Mouse (Mus musculus): ENCODE measurements at regions not wholly inside any gene's neighbourhood (a gene's known extent, or its start where the extent isn't known, plus 50 kb on each side); places are given as distances from the start of the nearest gene placed in this dataset.

DNA sequence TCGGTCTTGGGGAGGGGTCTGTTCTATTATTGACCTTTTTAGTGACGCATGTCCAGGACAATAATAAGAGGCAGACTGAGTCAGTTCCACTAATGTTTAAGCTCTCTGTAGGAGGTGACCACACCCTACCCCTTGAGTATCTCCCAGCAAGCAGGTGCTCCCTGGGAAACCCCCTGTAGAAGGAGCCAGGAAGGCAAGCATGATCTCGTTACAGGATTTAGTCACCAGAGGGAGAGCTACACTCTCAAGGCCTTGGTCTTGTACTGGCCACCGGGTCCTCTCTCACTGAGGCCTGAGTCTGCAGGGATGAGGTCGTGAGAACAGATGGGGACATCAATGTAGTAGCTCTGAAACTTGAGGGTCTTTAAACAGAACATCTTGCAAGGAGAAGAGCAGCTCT lies 55.3 kb upstream of the Ccnd2 start:
- no peak for DNase-seq (ENCODE audit: low spot score in 2 of 2)

DNA sequence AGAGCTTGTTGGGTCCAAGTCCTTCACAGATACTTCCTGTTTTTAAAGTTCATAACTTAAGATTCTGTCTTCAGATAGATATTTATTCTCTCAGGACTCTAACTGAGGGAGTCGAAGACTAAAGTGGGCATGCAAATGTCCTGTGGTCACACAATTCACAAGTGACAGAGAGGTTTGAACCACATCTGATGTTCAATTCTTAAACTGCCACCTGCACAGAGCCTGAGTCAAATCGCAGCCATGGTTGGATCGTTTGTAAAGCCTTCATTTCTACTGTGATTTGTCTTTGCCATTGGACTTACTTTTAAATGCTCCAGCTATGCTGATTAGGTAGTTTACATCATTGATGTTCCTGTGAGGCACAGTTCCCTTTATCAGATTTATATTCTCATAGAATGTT lies 61.4 kb upstream of the Ccnd2 start:
- DNase-seq (ENCODE audit: low spot score in 2 of 2), result no peak

DNA sequence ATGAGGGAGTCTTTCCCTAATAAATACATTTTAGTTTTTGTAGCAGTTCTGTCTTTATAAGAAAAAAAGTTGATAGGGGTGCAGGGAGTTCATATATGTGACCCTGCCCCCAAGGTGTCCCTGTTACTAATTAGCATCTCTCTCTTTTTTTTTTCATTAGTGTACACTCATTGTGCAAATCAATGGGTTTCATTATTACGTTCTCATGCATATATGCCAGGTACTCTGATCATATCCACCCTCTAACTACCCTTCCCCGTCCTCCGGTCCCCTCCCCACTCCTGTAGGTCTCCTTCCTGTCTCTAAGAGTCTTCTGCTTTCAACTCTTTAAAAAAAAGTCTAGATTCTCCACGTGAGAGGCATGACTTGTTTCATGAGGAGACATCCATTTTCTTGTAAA lies 63.9 kb upstream of the Ccnd2 start:
- no peak for DNase-seq (ENCODE audit: low spot score in 2 of 2)

GRCm38 (mm10) chr6:127218634-127219445 lies 66.8 kb upstream of the Ccnd2 start:
- DNase-seq (ENCODE audit: low spot score in 2 of 2), result peak; percentile 25 to 43

- no peak for DNase-seq (ENCODE audit: low spot score in 2 of 2)
These were observed 67.4 kb upstream of the Ccnd2 start for GRCm38 (mm10) chr6:127219446-127219802.

DNA sequence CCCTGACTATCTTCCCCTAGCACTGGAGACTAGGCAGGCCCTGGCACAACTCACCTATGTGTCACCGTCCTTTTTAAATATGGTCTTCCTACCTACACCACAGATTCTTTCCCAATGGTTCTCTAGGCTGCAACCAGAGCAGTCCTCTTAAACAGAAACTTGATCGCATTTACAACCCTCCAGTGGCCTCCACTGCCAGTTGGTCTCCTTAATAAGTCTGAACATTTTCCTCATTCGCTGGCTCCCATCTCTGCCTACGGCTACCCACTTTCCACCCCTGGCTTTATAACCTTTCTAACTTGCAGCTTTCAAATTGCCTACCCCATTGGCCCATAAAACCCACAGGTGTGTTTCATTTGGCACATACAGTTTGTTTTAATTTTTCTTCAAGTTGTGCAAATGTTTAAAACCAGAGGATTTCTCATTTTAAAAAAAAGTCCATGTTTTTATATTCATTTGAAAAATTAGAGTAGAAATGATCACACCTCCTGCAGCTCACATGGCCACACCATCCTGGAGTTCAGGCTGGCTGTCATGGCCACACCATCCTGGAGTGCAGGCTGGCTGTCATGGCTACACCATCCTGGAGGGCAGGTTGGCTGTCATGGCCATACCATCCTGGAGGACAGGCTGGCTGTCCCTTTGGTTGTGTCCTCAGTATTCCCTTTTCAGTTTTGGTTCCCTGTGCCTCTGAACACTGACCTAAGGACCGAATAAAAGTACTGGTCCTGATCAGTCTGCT lies 74.4 kb upstream of the Ccnd2 start:
- DNase-seq (ENCODE audit: low spot score in 2 of 2), result no peak

DNA sequence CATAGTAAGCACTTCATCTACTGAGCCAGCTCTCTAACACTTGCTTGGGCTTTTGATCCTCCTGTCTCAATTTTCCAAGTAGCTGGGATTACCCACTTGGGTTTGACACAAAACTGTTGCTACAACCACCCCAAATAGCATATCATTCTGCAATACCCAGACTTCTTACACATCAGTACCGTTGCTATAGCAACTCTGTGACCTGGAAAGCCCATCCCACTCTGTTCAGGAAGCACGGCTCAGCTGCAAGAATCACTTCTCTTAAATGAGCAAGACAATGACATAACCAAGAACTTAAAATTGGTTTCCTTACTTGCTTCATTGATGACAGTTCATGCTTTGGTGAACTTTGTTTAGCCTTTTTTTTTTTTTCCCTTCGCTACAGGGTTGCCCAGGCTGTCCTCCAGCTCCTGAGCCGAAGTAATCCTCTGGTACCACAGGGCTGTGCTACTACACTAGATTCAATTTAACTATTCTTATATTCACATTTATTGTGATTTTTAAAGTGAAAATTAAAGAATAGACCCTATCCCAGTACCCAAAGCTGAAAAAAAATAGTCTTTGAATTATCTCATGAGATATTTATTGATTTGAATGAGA lies 84.6 kb upstream of the Ccnd2 start:
- DNase-seq (ENCODE audit: low spot score in 2 of 2), result peak; percentile 36 to 68

DNA sequence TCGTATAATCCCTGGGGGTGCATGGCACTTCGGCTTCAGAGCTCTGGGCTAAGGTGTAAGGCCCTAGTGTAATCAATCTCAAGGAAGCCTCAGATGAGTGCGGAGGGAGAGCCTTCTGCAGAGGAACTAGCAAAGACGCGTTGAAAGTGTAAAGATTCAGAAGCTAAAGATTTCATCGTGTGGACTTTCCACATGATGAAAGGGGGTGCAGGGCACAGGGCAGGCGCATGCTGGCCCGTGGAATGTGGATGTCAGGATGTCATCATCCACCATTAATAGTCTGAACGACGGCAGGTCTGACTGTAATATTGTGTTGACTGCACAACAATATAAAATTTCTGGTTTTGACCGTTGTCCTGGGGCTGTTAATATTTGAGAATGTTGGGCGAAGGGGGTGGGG lies 85.2 kb upstream of the Ccnd2 start:
- no peak for DNase-seq (ENCODE audit: low spot score in 2 of 2)

DNA sequence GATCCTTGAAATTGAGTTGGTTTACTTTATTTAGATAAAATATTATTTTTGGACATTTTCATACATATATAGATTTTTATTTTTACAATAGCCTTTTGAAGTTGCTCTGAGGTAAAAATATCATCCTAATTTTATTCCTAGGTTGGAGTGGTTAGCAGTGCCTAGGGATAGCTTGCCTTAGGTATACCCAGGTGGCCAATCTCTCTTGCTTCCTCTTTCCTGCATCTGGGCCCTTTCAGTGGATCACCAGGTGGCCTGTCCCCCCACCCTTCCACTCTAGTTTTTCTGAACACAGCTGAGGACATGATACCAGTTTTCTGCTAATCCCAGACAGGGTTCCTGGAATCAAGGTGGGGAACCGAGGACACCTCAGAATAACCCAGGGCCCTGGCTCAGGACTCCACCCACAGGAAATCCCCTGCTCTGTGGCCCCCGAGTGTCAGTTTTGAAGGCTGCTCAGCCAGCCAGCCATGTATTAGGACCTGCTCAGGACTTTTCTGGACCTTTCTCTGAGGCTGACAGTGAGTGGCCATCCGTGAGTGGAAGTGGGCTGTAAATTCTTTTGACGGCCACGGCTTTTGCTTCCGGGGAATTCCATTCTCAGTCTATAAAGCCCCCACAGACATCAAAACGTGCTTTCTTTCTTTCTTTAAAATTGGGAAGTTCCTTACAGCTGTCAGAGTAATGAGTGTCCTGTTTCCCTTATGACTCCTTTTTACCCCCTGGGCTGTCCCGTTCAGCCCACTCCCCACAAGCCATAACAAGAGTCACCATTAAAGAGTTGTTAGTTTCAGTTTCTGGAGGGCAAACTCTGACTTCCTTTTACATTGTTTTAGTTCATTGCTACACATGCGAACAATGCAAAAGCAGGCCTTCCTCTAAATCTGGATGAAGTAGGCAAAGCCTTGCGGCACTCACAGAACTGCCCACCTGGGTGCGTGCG lies 87.8 kb upstream of the Ccnd2 start:
- DNase-seq (ENCODE audit: low spot score in 2 of 2), result no peak

DNA sequence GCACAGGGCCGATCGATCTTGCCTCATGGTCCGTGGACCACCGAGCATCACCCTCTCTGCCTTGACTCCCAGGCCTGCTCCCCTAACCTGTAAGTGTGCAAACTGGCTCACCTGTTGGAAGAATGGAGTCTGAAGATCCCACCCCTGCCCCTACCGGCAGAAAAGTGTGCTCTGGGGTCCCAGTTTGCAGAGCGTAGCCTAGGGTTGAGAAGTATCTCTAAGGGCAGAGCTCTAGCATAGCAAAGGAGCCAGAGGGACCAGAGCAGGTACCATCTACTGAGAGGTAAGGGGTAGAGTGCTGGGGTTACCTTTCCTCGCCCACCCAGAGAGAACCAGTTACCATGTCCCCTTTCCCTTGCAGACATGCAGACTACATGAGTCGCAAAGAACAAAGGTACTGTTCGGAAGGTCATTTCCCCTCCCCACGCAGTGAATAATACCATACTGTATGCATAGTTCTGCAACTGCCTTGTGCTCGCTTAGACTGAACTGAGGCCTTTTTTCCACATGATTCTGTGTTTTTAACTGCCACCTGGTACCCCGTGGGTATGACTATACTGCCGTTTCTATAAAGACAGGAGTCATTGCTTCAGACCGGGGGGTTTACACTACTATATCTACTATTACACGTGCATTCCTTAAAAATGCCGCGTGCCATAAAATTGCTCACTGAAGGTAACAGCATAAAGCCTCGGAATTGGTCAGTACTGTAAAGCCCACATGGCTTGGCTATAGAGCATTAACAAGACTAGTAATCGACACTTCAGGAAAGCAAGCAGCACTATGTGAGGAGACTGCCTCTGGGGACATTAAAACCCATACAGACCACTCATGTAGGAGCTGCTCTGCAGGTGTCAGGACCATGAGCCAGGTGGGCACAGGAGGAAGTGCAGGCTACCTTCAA lies 88.7 kb upstream of the Ccnd2 start:
- no peak for DNase-seq (ENCODE audit: low spot score in 2 of 2)

GRCm38 (mm10) chr6:127241693-127242425 lies 89.9 kb upstream of the Ccnd2 start:
- no peak for DNase-seq (ENCODE audit: low spot score in 2 of 2)

GRCm38 (mm10) chr6:127243032-127243431 lies 91.0 kb upstream of the Ccnd2 start:
- DNase-seq (ENCODE audit: low spot score in 2 of 2), result no peak

DNA sequence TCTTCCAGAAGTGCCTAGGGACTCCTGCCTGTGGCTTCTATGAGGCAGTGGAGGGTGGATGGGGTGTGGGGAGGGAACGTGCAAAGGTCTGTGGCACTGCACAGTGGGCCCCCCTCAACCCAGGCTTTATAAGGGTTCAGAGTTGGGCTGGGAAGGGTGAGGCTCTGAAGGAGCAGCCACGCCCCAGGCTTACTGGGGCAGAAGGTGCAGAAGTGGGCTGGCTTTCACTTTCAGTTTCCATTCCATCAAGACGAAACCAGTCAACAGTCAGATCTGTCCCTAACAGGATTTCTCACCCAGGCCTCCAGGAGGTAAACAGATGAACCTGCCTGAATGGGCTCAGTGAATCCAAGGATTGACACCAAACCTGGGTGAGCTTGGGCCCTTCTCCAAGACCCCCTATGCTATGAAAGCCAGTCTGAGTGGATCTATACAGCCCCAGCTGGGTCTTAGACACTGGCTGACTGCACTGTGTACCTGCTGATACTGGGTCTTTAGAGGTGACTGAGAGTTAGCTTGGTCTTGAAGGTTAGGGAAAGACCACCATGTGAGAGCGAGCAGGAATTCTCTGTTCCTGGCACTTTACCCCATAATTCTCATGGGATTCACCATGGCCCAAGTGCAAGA lies 93.9 kb upstream of the Ccnd2 start:
- DNase-seq (ENCODE audit: low spot score in 2 of 2), result no peak

DNA sequence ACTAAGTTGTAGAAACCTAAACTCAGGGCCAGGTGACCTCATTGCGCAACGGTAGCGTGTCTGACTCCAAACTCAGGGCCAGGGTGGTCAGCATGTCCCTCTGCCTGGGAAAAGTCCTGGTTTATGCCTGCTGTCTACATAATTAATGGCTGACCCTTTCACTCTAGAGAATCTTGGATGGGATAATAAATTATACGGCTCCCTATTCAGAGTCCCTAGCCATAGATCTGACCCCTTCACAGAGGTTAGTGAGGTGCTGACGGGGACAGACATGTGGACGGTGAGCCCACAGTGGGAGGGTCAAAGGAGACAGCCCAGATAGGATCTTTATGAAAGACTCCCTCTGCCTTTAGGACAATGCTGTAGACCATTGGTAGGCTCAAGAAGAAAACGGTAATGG lies 94.7 kb upstream of the Ccnd2 start:
- no peak for DNase-seq (ENCODE audit: low spot score in 2 of 2)

GRCm38 (mm10) chr6:127247343-127247742 lies 95.3 kb upstream of the Ccnd2 start:
- DNase-seq (ENCODE audit: low spot score in 2 of 2), result no peak

- no peak for DNase-seq (ENCODE audit: low spot score in 2 of 2)
These were observed 98.3 kb upstream of the Ccnd2 start for GRCm38 (mm10) chr6:127250181-127250873.

DNA sequence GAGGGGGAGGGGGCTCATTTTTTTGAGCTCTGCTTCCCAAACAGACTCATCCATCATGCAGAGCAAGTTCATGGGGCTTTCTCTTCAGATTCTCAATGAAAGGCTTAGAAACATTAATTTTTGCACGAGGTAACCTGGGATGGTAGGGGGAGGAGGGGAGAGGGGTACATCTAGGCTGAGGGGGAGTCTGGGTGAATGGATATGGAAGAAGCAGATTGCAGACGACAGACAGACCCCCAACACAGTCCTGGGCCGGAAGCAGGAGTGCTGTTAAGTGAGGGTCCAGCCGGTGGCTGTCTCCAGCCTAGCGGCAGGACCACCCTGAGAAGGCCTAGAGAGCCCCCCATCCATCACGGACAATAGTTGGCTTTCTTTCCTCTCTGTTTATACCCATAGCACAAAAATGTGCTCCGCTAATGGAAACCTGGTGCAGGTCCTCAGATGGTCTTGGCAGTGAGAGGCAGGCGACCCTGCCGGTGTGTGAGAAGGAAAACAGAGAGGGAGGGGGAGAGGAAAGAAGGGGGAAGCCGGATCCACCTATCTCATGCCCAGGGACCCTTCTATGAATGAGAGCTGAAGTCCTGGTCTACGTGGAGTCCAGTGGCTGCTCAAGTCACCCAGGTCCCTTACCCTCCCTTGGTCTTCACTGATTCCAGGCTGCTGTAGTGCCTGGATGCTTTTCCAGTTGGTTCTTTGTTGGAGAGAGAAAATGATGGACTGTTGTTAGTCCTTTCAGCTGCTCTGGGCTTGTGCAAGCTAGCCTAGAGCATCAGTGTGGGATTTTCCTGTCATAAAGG lies 99.1 kb upstream of the Ccnd2 start:
- no peak for DNase-seq (ENCODE audit: low spot score in 2 of 2)

- DNase-seq (ENCODE audit: low spot score in 2 of 2), result no peak
These were observed 99.6 kb upstream of the Ccnd2 start for GRCm38 (mm10) chr6:127251671-127251985.

Data from right cerebral cortex, postnatal 10 days (tissue).